Mouse (Mus musculus): ENCODE data around the gene Sorbs1.

DNA sequence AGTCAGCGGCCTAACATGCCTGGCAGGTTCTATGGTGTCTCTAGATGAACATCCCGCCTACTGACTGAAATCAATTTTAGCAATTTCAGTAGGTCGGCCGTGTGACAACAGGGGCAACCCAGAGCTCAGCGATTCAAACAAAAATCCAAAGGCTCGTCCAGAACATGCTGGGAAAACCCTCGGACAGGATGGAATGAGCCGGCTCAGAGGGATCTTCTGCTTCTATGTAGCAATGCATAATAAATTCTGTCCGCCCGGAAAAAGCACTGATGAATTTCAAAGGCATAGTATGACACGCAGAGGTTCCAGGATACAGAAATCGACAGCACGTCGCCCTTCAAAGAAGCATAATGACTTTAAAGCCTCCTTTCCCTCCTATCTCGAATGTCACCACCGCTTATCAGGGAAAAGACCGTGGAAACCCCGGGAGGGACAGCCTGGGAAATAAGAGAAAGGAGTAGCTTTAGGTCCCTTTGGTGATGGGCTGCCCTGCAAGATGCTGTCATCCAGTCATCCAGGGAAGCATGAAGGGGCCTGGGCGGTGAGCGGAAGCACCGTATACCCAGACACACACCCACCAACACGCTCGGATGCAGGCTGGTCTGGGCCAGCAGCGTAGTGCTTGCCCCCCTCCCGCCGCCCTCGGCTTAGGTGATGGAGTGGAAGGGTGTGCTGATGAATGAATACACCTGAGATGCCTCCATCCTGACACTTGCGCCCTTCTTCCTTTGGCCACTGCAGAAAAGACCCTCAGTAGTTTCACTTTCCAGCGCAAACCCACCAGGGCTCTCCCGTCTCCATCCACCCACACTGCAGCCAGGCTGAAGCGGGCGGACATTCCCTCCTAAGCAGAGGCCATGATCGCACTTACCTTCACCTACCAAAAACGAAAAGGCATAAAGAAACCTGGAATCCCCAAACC is 818 bp downstream of the Sorbs1 start:
- TF ChIP-seq CTCF (IDR thresholded peaks at IDR 0.05; ENCODE audit: low read depth): no peak
- no peak for TF ChIP-seq EP300 (IDR thresholded peaks at IDR 0.05; ENCODE audit: low read depth)
